Mouse (Mus musculus) lung, postnatal 10 days (tissue): Measurements from ENCODE around the gene Scgb1a1.
A peak's percentile ranks its signal among the peaks of the same experiment; 100 is the strongest.
"Not testable (repeated sequence)": the region's sequence is repeated elsewhere in the genome, so short reads cannot be mapped to it uniquely, and the experiment has no call there.

Source experiments
- DNase-seq: peaks from one replicate; pipeline ENCODE4 v3.0.0; 2021

Scgb1a1 gene

DNA sequence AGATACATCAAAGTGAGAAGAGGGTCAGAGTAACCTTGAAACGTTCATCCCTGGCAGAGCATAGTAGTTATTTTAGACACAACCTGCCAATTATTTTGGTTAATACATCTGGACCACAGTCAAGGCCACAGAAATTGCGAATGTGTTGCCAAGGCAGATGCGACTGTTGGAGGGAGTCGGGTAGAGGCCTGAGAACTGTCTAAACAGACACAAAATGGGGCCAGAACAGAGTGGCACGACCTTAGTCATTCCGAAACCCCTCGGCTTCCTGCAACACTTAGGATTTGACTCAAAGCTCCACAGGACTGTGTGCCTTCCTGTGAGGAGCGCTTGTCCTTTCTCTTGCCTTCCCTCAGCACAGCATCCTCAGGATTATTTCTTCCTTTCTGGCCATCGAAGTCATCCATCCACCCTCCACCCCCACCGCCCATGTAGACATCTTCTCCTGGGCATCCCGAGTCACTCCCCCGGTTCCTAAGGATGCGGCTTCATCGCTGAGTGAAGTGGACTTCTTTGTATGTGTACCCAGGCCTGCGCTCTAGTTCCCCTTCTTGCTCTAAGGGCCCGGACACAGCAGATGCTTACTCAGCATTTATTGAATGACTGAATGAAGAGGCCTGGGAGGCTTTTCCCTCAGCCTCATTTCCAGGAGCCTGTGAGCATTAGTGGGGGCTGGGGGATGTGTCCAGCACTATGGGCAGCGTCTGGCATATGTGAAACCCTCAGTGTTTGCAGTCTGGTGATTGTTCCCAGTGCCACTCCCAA lies 12.7 kb upstream of the Scgb1a1 start:
- DNase-seq: no peak

DNA sequence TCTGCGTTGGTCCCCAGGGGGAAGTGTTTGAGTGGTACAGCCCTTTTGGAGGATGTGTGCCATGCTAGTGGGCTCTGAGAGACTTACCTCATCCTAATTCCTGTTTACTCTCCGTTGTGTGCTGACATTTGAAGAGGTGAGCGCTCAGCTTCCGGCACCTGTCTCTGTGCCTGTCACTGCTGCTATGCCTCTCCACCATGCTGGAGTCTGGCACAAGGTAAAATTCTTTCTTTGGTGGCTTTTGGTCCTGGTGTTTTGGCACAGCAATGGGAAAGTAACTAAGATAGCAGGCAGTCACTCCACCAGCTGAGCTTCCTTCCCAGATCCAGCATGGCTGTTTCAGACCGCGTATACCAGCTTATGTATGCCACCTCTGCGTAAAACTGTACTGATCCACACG lies 12.0 kb upstream of the Scgb1a1 start:
- no peak for DNase-seq

DNA sequence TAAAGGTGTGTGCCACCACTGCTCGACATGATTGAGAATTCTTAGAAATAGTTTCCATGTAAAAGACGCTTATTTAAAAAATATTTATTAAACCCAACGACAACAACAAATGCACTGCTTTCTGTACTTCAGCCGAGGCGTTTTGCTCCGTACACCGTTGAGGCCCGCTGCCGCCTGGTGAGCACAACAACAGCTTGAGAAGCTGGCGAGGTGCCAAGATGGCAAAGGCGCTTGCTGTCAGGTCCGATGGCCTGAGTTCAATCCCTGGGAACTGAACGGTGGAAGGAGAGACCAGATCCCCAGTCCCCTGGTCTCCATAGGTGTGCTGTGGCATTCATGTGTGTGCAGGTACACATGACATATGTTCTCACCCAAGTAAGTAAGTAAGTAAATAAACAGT lies 9.7 kb upstream of the Scgb1a1 start:
- no peak for DNase-seq

DNA sequence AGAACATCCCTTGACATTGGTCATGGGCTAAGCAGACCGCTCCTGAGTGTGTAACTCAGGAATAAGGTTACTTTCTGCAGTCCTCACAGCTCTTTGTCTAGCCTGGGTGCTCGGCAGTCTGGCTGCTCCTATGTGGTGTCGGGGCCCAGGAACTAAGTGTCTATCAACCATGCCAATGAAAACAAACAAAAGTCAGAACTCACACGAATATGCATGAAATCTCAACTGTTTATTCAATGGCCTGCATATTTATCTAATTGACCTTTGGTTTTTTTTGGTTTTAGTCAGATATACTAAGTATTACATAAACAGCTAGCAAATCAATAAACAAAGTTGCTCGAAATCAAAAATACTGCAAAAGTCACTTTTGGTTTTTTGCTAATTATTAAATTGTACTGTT lies 7.4 kb upstream of the Scgb1a1 start:
- no peak for DNase-seq

DNA sequence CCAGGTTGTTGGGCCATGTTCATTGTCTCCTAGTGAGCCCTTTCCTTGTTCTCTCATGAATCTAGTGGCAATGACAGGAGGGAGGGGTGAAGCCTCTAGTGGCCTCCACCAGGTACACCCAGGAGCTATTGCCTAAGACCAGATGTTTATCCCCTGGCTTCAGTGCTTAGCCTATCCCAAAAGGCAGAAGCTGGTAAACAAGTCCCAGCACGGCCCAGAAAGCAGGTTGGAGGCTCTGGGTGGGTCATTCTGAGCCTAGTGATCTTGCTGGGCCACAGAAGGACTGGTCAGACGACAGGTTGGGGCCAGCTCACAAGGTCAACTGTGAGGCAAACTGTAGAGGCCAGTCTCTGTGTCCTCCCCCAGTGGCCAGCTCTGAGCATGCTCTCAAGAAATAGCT lies 3.0 kb upstream of the Scgb1a1 start:
- DNase-seq: no peak

DNA sequence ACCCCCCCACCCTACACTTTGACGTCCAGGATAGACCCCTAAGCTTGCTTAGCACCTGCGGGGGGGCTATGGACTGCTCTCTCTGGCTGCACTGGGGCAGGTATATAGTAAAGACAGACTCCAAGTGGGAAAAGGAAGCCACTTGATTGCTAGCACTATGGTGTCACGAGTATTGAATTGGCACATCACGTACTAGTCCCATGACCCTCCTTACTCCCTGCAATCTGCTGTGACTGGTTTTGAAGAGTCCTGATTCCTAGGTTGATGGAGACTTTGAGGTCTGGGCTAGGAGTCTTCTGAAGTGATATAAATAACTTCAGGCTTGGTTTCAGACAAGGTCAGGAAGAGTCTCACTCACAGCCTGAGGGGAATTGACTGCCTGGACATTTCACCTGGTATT lies 2.4 kb upstream of the Scgb1a1 start:
- no peak for DNase-seq

DNA sequence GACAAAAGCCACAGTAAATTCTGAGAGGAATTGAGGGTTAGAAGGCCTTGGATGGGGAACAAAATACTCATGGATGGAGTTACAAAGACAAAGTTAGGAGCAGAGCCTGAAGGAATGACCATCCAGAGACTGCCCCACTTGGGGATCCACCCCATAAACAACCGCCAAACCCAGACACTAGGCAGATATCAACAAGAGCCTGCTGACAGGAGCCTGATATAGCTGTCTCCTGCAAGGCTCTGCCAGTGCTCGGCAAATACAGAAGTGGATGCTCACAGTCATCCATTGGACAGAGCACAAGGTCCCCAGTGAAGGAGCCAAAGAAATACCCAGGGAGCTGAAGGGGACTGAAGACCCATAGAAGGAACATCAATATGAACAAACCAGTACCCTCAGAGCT lies 3.9 kb downstream of the Scgb1a1 start:
- not testable (repeated sequence) for DNase-seq

DNA sequence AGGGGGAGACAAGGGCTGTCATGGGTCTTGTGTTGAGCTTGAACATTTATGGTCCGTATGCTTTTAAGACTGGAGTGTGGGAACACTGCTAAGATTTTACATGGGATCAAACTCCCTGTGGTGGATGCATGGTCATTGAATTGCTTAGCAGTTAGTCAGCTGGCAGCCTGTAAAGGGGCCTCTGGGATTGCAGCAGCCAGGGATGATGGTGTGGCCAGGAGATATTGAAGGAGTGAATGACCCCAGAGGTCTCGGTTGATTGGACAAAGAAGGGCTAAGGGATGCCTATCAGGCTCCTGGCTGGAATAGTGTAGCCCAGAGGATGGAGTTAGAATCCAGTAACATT lies 4.8 kb downstream of the Scgb1a1 start:
- no peak for DNase-seq

DNA sequence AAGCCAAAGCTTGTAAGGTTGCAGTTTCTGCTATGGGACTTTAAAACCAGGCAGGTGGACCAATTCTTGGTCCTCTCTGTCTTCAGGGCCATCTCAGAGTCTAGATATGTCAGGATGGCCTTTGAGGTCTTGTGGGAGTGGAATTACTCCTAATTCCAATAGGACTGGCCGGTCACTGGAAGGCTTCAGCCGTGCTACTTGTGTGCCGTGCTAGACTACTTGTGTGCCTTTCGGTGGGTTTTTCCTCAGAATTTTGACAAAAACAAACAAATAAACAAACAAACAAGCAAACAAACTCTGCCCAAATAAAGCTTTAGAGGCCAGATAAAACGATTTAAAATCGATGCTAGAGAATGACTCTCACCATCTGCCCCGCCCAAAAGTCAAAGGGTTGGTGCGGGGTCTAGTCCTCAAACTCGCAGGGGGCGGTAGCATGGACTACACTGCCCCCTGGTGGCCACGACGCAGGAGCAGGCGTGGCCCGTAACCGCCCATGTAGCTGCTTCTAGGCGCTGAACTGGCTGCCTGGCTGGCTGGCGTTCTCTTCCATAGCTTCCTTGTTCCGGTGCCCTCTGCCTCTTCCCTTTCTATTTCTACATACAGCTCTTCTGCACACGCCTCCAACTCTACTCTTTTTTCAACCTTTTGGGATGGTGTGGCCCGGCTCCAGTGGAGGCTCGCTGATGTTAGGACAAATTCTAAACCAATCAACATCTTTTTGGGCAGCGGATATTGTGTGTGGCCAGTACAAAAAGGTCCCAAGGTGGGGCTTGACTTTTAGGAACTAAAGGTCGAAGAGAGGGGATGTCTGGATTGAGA lies 5.4 kb downstream of the Scgb1a1 start:
- peak; percentile 92 for DNase-seq

DNA sequence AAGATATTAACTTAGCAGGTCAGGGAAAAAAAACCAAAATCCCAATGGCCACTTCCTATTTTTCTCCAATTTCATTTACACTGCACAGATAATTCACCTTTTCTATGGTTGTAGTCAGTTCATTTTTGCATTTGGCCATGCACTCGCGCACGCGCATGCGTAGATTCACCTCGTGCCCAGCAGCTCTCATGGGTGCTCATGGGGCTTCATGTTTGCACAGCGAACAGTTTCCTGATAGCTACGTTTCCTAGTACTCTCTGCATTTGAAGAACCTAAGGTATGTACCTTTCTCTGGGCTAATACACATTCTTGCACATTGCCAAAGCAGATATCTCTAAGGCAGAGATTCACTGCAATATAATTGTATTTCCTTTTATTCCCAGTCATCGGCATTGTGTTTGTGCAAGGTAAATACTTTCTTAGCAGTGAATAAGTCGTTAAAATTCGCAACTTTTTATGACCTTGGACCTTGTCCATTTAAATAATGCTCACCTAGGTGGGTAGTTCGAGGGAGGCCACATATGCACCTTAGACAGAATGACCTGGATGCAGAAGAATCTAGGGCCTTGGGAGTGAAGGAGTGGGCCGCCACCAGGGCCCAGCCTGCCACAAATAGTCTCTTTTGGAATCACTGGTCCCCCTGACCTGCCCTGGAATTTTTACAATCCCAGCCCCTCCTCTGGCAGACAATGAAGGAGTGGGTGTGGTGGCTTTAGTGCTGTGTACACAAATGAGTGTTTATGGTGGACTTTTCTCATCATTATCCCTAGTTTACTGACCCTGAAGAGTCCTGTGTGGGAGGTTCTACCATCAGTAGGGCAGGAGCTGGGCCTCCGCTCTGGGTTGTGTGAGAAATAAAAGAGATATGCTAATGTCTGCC lies 6.2 kb downstream of the Scgb1a1 start:
- peak; percentile 55 for DNase-seq

DNA sequence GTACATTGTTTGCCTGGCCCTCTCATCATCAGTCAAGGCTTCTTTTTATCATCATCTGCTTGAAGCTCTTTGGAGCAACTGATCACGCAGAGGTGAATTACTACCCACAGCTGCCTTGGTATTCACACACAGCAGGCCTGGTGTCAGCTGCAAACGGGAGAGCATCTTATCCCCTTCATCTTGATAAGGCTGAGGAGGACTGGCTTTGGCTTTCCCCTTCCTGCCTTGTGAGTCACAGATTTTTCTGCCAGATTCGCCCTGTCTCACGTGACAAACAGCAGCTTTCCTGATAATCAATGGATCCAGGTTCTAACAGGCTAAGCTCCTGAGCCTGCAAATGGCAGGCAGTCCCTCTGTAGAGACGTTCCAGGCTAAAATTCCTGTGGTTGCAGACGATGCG lies 7.8 kb downstream of the Scgb1a1 start:
- DNase-seq: no peak

DNA sequence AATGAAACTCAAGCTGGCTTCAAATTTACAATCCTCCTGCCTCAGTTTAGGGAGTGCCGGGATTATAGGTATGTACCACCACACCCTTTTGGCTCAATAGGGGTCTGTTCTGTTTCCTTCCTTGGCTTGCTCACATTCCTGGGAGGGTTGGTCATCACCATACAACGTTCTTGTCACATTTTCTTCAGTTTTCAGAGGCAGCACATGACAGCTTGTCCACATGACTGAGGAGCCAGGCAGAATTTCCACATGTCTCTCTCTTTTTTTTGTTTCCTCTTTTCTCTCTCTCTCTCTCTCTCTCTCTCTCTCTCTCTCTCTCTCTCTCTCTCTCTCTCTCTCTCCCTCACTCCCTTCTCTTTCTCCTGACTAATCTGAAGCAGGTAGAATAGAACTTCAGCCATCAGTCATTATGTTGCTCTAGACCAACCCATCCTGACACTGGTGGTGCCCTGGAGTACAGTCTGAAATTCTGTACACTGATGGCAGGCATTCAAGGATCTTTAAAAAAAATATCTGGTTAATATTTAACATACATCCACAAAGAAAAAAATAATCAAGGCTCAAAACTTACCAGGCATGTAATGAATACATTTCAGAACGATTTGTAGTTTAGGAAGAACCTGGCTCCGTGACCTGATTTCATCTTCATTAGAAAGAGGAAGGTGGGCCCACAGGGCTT lies 10.6 kb downstream of the Scgb1a1 start:
- no peak for DNase-seq

DNA sequence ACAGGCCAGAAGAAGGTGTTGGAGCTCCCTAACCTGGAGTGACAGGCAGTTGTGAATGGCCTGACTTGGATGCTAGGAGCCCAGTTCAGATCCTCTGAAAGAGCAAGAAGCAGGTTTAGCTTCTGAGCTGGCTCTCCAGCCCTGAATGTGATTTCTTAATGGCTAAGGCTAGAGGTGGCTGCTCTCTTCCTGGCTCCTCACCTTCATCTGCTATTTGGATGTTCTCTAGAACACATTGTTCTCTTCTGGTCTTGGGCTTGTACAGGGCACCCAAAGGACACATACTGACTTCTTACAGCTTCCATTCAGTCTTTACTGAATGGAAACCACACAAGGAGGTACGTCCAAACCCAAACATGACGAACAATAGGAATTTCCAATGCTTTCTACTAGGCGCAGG lies 11.7 kb downstream of the Scgb1a1 start:
- no peak for DNase-seq

DNA sequence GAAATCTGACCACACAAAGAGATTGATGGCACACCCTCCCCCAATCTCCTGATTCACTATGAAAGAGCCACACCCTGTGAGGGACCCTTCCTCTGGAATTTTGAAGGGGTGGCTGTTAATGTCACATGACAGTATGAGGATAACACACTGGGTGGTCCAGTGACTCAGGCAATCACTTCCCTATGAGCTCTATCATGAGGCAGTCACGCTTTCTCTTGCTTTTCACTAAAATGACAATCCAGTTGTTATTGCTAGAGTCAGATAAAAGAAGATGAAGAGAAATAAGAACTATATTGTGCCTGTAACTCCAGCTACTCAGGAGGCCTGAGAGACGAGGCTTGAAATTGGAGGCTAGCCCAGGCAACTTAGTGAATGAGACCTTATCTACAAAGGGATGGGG lies 12.2 kb downstream of the Scgb1a1 start:
- DNase-seq: no peak

DNA sequence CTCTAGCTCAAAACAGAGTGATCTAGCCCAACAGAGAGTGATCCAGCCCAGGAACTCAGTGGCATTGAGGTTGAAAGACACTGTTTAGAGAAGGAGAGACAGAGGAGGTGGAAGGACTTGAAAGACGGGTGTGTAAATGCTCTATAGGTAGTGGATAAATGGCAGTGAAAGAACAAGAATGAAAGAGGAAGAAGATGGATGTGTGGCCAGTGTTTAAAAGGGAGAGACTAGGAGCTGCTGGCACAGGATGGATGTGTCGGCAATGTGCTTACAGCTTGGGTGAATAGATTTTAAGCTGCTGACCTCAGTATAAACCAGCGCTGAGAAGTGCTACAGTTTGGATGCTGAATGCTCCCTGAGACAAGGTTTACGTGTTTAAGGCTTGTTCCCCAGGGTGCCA lies 13.3 kb downstream of the Scgb1a1 start:
- no peak for DNase-seq

DNA sequence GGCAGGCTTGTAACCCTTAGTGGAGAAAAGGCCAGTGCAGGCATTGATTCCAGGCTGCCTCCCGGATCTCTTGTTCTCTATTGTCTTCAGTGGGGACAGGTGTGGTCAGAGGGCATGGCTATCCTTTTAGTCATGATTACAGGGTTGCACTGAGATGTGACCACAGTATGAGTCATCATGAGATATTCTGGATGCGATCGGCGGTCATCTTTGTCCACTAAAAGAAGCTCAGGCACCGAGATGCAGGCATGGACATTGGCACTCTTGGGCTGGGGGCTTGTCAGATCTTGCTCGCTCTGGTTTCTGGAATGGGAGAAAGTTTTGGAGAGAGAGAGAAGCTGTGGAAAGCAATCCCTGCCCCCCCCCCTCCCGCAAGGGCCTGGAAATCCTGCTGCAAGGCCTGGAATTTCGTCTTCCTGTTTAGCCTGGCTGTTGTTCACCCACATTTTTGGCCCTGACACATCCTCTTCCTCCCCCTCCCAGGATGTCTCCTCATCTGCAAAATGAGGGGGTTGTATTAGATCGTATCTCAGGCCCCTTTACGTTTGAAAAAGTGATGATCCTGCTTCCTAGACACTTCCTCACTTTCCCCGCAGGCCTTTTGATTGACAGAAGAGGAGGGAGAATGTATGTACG lies 13.9 kb downstream of the Scgb1a1 start:
- peak; percentile 53 for DNase-seq

DNA sequence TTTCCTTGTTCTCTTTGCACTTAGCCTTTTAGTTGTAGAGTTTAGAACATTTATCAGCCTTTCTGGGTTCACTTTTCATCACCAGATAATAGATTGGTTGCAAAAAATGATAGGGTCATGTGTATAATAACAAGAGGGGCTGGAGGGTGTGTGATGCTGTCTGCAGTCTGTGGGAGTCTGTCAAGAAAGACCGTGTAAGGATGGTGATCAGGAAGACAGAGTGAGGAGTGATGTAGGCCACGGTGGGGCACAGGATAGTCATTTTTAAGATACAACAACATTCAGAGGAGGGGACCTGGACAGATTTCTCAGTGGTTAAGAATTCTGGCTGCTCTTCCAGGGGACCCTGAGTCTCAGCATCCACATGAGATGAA lies 15.6 kb downstream of the Scgb1a1 start:
- no peak for DNase-seq

DNA sequence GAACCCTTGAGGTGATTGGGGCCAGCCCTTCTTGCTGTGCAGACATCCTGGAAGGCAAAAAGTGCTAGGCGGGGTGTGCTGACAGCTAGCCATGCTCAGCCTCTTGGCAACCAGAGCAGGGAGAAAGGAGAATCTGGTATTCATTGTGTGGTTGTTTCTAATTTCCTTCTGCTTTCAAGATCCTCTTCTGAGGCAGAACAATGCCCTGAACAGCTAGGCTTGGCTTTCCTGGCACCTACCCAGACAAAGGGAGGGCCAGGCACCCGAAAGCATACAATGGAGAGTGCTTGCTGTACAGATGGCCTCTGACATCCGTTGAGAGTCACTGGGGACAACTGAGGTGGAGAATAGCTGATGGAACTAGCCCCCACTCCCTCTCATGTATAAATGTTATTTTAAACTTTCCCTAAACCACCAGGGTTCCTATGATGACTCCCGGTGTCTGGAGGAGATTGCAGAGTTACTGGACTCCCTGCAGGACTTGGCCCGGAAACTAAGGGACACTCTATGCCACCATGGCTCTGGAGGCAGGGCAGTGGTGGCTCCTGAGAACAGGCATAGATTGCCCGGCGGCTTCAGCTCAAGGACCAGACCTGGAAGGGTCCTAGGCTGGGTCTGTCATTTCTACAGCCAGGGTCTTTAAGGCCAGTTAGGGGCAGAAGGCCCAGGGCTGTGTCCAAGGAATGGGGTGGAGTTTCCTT lies 16.2 kb downstream of the Scgb1a1 start:
- peak; percentile 89 for DNase-seq

DNA sequence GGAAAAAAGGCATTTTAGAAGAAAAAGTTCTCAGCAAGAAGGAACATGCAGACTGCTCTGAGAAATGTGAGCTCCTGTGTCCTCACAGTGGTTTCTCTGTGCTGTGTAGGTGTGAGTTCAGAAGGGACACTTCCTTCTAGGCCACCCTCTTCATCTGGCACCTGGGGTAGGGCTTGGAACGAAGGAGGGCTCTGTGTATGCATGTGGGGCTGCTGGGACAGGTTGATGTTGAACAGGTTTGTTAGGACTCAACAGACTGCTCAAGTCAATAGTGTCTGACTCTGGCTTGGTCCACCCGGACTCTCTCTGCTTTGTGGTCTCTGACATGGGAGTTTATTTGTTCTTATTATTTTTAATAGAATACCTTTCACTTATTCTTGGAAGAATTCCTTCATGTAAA lies 17.4 kb downstream of the Scgb1a1 start:
- DNase-seq: no peak

DNA sequence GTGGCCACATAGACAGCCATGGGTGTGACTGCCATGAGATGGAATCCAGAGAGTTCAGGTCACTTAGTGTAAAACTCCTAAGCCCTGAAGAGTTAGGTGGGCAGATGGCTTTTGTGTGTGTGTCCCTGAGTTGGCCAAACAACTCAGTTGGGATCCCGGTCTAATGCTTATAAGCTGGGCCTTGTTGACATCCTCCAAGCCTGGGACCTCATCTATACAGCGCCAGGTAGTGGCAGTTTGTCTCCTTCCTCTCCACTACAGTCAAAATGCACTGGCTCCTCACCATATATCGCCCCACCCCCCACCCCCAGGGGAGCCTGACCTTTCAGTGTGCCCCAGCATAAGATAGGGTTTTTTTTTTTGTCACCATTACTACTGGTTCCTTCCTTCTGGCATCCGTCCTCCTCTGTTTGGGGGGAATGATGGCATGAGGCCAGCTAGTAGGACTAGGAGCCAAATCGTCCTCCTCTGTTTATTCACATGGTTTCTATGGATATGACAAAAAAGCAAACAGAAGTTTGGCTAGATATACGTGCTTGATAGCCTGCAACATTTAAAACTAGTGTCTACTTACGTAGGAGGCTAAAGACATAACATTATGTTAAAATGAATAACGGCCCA lies 18.0 kb downstream of the Scgb1a1 start:
- peak; percentile 78 for DNase-seq

DNA sequence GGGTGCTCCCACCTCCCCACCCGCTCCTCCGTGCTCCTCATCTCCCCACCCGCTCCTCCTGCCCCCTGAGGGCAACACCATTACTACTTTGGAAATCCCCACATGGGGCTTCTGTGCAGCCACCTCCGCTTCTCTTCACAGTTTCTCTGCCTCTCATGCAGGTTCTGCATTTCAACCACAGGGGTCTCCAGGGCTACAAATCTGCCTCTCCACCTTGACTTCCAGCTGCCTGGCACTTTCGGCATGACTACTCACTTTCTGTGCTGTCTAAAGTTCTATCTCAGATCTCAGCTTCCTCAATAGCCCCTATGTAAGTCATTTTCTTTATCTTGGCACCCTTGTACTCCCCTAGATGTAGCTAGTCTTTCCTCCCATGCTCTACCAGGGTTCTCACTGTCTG lies 20.5 kb downstream of the Scgb1a1 start:
- no peak for DNase-seq
